Mouse (Mus musculus) layer of hippocampus, postnatal 36 days (tissue): ENCODE results near the gene Srebf2. TPM values are rescaled to one million over a fixed set of nuclear protein-coding genes. Genes with fewer than 3 reads are reported as not detected.

ENCODE experiments used
- DNase-seq, 2 experiments: peaks; one replicate each; pipeline ENCODE4 v3.0.0; 2022
- total RNA-seq, 2 experiments: library from RNA; stranded (reverse); gene quantifications; 2 replicates each; pipeline ENCODE4 v1.2.3; 2021

The Srebf2 gene
- total RNA-seq, 2 experiments from 2014 or later: 156 to 167 TPM

DNA sequence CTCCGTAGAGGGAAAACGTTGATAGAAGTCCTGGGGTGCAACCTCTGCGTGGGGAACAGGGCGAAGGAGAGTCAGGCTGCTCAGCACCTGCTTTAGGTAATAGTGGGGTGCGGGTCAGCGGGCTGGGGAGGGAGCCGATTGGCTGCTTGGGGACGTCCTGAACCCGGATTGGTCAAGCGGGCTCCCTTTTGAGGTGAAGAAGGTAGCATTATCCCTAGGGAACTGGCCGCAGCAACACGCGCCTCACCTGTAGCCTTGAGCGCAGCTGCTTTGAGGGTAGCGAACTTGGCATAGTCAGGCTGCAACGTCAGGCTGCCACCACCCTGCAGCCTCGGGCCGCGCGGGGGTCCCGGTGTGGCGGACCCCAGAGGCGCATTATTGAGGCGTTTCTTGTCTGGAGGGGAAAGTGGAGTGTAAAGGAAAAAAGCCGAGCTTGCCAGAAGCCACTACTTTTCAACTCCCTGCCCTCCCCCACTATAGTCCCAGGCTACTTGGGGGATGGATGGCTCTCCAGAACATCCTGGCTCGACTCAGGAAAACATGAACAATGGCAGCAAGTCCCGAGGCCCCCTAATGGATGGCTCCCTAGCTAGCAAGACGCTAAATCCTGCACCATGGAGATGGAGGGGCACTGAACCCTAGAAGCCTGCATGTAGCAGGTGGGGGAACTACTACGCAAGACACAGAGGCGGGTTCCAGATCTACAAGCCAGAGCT lies 60.7 kb downstream of the Srebf2 start:
- DNase-seq: no peak

GRCm38 (mm10) chr15:82208307-82208706 lies 61.3 kb downstream of the Srebf2 start:
- DNase-seq: no peak

GRCm38 (mm10) chr15:82209295-82210050 lies 62.5 kb downstream of the Srebf2 start:
- no peak for DNase-seq

GRCm38 (mm10) chr15:82210801-82211200 lies 63.8 kb downstream of the Srebf2 start:
- DNase-seq: no peak

- DNase-seq: no peak
These were observed 64.3 kb downstream of the Srebf2 start for GRCm38 (mm10) chr15:82211281-82211680.

DNA sequence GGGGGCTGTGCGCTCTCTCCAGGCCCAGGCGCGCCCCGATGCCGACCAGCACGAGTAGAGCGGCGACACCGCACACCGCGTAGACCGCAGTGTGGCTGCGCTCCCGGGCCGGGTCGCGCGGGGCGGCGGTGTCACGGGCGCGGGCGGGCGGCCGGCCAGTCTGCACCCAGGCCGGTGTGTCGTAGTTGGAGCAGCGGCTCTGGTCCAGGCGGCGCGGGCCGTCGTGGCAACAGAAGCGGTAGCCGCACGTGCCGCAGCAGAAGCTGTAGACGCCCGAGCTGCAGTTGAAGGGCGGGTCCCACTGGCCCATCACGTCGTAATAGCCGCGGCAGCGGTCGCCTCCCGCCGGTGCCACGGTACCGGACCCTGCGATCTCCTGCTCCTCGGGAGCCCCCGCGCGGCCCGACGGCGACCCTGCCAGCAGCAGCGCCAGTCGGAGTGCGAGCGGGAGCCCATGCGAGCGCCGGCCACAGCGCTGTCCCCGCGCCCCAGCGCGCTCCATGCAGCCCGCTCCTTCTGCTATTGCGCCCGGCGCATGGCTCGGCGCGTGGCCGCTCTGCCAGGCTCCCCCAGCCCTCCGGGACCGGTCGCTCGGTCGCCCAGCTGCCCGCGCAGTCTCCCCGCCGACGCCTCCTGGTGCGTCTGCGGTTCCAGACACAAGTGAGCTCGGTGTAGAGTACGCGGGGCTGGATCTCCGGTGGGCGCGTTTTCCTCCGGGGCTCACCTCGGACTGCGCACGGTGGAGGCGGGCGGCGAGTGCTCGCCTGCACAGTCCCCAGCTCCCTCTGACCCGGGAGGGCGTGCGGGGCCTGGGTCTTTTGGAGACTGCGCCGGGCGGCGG lies 65.2 kb downstream of the Srebf2 start:
- DNase-seq: no peak

DNA sequence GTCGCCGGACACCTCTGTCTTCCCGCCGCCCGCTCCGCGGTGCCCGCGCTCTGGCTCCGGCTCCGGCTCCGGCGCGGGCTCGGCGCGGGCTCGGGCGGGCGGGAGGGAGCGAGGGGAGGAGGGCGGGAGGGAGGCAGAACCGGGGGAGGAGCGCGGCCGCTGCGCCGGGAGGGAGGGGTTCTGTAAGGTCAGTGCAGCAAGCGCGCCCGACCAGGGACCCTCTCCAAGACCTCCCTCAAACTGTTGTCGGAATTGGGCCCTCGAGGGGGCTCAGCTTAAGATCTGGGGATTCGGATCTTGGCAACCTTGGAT lies 65.7 kb downstream of the Srebf2 start, which contains the start of gene Shisa8:
TSS of gene Shisa8 (minus strand) at position 64 of the 312 bp plus-strand sequence.
- DNase-seq: no peak

GRCm38 (mm10) chr15:82213222-82213621 lies 66.2 kb downstream of the Srebf2 start:
- DNase-seq: no peak

DNA sequence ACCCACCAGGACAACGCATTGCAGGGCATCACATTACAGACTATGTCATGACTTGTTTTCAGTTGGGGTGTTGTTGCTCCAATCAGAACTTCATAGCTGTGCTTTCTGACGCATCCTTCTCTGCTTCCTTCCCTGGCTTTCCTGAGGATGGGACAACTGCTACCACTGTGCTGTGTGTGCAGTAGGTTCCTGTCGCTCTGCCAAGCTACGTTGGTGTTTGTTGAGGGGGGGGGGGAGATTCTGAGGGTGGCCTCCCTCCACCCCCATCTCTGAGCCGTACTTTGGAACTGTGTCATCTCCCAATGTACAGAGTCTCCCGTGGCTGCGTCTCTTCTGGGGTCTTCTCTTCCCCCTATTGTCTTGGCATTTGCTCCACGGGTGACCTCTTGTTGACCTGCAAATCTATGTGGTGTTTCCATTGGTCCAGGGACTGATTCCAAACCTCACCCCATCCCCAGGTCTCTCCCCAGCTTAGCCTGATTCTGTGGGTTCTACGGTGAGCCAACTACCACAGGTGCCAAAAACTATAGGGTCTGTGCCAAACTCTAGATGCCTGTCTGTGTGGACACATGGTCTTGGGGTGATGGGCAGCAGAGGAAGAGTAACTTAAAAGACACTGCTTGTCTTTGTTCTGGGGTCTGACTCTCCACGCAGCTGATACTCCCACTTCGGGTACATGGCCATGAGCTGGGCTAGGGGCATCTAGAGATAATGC lies 68.5 kb downstream of the Srebf2 start:
- no peak for DNase-seq

- DNase-seq: no peak
These were observed 69.3 kb downstream of the Srebf2 start for GRCm38 (mm10) chr15:82216142-82216827.

DNA sequence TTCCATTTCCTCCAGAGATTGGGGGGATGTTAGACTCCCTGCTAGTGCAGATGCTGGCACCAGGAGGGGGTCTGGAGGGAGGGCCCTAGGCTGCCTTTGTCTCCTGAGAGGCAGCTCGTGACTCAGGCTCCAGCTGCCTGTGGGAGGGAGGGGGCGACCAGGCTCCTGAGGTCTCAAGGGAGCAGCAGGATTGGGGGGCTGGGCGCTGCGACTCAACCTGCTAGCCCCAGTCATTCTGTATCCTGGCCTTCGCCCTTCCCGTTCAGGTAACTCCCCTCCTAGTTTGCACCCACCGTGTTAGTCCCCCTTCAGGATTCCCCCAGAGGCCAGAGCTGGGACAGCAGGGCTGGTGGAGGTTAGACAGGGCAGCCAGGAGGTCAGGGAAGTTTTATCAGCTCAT lies 70.1 kb downstream of the Srebf2 start:
- DNase-seq: no peak

DNA sequence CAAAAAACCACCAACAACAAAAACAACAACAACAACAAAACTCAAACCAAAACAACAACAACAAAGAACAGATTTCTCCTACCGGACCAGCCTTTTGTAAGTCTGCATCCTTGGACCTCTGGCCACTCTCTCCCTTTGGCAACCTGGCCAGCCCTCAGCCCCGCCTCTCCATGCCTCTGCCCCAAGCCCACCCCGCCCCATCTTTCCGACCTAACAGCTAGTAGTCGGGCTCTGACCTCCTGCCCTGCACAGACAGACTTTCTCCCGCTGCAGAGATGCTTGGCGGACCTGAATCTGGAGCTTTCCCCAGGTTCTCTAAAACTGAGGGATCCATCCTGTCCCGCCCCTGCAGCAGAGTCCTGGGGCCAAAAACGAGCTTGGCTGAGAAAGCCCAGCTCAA lies 71.0 kb downstream of the Srebf2 start:
- DNase-seq: no peak

- DNase-seq: no peak
These were observed 72.0 kb downstream of the Srebf2 start for GRCm38 (mm10) chr15:82218778-82219666.

- no peak for DNase-seq
These were observed 73.2 kb downstream of the Srebf2 start for GRCm38 (mm10) chr15:82220003-82220675.

GRCm38 (mm10) chr15:82221104-82221860 lies 74.3 kb downstream of the Srebf2 start:
- no peak for DNase-seq

- no peak for DNase-seq
These were observed 76.3 kb downstream of the Srebf2 start for GRCm38 (mm10) chr15:82223251-82223650.

DNA sequence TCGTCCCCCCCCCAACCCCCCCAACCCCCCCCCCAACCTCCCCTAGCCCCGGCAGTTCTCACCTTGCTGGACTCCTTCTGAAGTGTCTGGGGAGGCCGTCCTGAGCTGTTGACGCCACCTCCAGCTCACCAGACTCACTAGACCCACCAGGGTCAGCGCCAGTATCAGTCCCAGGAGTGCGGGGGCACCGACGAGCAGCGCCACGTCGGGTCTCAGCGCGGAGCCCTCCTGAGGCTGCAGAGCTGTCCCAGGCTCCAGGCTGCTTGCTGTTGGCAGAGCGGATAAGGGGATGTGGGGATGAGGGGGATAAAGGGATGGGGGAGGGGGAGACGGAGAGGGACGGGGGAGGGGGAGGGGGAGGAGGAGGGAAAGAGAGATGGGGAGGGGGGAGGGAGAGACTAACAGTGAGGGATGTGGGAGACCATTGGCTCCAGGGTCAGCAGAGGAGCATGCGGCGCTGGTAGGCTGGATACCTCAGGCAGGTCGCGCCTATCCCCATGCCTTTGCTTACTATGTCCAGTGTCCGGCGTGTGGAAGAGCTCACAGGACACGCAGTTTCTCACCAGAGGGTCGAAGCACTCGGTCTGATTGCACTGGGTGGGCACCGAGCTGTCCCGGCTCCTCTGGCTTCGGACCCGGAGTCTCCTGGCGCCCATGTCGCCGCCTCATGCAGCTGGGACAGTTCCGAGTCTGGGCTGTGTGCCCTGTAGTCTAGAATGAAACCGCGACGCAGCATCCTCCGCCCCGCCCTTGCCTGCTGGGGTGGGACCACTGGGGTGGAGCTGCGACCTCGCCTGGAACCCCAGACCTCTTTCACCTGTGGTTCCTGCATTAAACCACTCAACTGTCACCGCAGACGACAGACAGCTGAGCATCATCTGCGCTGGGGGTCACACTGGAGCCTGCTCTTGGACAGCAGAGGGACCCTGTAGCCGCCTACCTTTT lies 76.9 kb downstream of the Srebf2 start, which contains the start of gene Tnfrsf13c:
TSS of gene Tnfrsf13c (minus strand) at position 713 of the 945 bp plus-strand sequence.
- DNase-seq: no peak

GRCm38 (mm10) chr15:82224602-82225215 lies 77.7 kb downstream of the Srebf2 start:
- DNase-seq: no peak
